Mouse (Mus musculus) liver, adult 2 months (tissue): ENCODE data around the gene Olfr462. TPM values are rescaled to one million over a fixed set of nuclear protein-coding genes. Genes with fewer than 3 reads are reported as not detected.

Experiments used
- DNase-seq: peaks from one replicate; pipeline ENCODE4 v3.0.0-alpha.2; 2011; ENCODE audit warnings: low read depth, low spot score; ENCODE audit errors: extremely low read depth
- H3K27ac ChIP-seq: fragments of 200-500 bp; replicated peaks from 2 replicates; pipeline ENCODE4 v1.5.1; 2012; ENCODE audit warnings: low read depth, mild to moderate bottlenecking, control low read depth, inconsistent platforms, low read length; ENCODE audit not compliant: insufficient read depth
- H3K27me3 ChIP-seq: fragments of 200-500 bp; 2 replicates; pipeline ENCODE4 v1.6.1; 2012; ENCODE audit warnings: mild to moderate bottlenecking, moderate library complexity, low read length, inconsistent platforms; ENCODE audit not compliant: control insufficient read depth, insufficient read depth
- H3K36me3 ChIP-seq: fragments of 200-500 bp; 2 replicates; pipeline ENCODE4 v1.6.1; 2012; ENCODE audit warnings: low read length, inconsistent platforms; ENCODE audit not compliant: control insufficient read depth, insufficient read depth
- H3K4me1 ChIP-seq: fragments of 200-500 bp; 2 replicates; pipeline ENCODE4 v1.6.1; 2011; ENCODE audit warnings: low read length; ENCODE audit not compliant: control insufficient read depth, insufficient read depth
- H3K4me3 ChIP-seq: fragments of 200-500 bp; 2 replicates; pipeline ENCODE4 v1.5.1; 2011; ENCODE audit warnings: low read depth, mild to moderate bottlenecking, control low read depth, low read length, moderate library complexity; ENCODE audit not compliant: insufficient read depth
- H3K79me2 ChIP-seq: fragments of 200-500 bp; 2 replicates; pipeline ENCODE4 v1.6.1; 2012; ENCODE audit warnings: inconsistent platforms, mild to moderate bottlenecking, low read length, moderate library complexity; ENCODE audit not compliant: control insufficient read depth, insufficient read depth
- H3K9ac ChIP-seq: fragments of 200-500 bp; 2 replicates; pipeline ENCODE4 v1.6.1; 2012; ENCODE audit warnings: low read depth, mild to moderate bottlenecking, control low read depth, inconsistent platforms, low read length
- CTCF ChIP-seq: fragments of 200-500 bp; IDR thresholded peaks from 2 replicates; pipeline ENCODE4 v1.5.1; 2011; ENCODE audit warnings: low read depth, low read length, control low read depth
- POLR2A ChIP-seq: fragments of 200-500 bp; IDR thresholded peaks from 2 replicates; pipeline ENCODE4 v1.6.1; 2011; ENCODE audit warnings: low read length, control low read depth; ENCODE audit not compliant: insufficient read depth; ENCODE audit errors: extremely low read depth
- WGBS: fragments of 180-500 bp; shearing (Covaris S2); methylation state at CpG from one replicate; pipeline ENCODE4 v1.1.7; 2018; 5-methylcytosine and 5-hydroxymethylcytosine counted together
- polyA plus RNA-seq: library from polyadenylated mRNA; depleted of rRNA; stranded (reverse); fragments of >200 nt; gene quantifications from 2 replicates; pipeline ENCODE4 v1.2.3, GENCODE M21; 2012
- total RNA-seq: library from RNA; depleted of rRNA; stranded (reverse); fragments of >200 nt; gene quantifications from 2 replicates; pipeline ENCODE4 v1.2.3, GENCODE M21; 2014

Olfr462 gene
- total and polyA plus RNA-seq, 2 experiments = not detected

DNA sequence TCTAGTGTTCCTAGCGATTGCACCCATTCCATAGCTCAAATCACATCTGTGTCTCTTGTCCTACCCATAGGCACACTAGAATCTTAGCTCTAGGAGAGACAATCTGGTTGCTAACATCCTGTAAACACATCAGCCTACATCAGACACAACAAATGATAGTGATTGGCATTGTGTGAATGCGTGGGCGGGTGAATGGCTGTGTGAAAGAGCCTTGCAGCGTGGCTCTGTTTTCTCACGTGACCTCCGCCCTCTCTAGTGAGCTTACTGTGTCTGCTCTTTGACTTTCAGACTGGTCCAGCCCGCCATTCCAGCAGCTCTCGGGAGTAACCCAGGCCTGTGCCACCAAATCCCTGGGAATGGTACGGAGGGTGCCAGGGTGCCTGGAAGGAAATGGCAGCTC, 31.6 kb downstream of the Olfr462 start:
- WGBS = 85% methylated on average over 9 of the region's 9 CpGs
- Histone ChIP-seq H3K9ac (no peak overlapping the region), H3K27me3 (no peaks in the 10 kb centered on the region), H3K27ac (no peak overlapping the region), H3K79me2 (no peaks in the 10 kb centered on the region), H3K36me3 (peaks cover 3% of the 10 kb centered on the region; the same call in 1 of the 2 replicates), H3K4me1 (no peaks in the 10 kb centered on the region), H3K4me3 (no peak overlapping the region)
- TF ChIP-seq CTCF (no peak), POLR2A (no peak)
- no peak for DNase-seq

DNA sequence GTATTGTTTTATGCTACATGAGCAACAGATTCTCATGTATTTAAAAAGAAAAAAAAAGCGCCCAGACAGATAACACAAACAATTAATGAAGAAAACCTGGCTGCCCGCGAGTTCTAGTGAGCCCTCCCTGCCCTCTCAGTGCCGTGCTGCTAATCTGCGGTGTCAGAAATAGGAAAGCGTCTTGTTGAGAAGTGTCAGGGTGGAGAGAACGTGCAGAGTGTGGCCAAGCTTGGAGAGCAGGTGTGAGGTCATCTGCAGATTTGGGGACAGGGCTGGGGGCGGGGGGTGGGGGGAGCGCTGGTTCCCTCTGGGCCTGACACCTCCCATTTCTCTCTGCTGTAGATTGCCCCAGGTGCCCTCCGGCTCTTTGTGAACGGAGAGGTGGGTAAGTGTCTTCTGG, 32.8 kb downstream of the Olfr462 start:
- TF ChIP-seq CTCF = no peak
- no peak for TF ChIP-seq POLR2A
- DNase-seq = no peak
- Histone ChIP-seq H3K4me3 (no peak overlapping the region), H3K27ac (no peak overlapping the region), H3K4me1 (no peaks in the 10 kb centered on the region), H3K9ac (no peak overlapping the region), H3K27me3 (no peaks in the 10 kb centered on the region), H3K36me3 (peaks cover 3% of the 10 kb centered on the region; the same call in 1 of the 2 replicates), H3K79me2 (no peaks in the 10 kb centered on the region)
- 93% methylated on average over 11 of the region's 11 CpGs for WGBS

DNA sequence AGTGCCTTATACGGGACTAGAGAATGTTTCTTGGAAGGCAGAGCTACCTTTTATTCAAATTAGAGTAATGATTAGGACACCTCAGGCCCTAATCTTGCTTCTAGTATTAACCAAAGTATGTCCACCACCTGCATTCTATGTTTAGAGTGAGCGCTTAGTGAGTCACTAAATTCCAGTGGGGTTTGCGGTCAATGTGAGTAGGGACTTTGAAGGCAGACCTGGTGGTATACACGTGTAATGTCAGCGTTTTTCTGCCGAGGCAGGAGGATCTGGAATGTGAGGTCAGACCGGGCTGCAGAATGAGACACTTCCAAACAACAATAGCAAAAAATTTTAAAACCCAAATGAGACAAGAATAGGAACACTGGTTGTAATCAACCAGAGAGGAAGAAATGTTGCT, 37.5 kb downstream of the Olfr462 start:
- no peak for DNase-seq
- Histone ChIP-seq H3K4me1 (peaks cover 5% of the 10 kb centered on the region), H3K79me2 (no peaks in the 10 kb centered on the region), H3K9ac (no peak overlapping the region), H3K27me3 (no peaks in the 10 kb centered on the region), H3K27ac (no peak overlapping the region), H3K4me3 (no peak overlapping the region), H3K36me3 (no peaks in the 10 kb centered on the region)
- TF ChIP-seq POLR2A = no peak
- TF ChIP-seq CTCF = no peak
- WGBS = 91% methylated on average over 7 of the region's 7 CpGs

- peaks cover 5% of the 10 kb centered on the region for H3K4me1 ChIP-seq
- 0 out of 2 replicates have a peak overlapping the region, but pooled peaks have one; percentile 8 for H3K9ac ChIP-seq
- H3K27ac ChIP-seq = no peak overlapping the region
- WGBS = 38% methylated on average over 8 of the region's 8 CpGs
- H3K4me3 ChIP-seq = peak overlapping the region; percentile 61
- H3K79me2 ChIP-seq = no peaks in the 10 kb centered on the region
- no peak for TF ChIP-seq CTCF
- no peaks in the 10 kb centered on the region for H3K27me3 ChIP-seq
- H3K36me3 ChIP-seq = no peaks in the 10 kb centered on the region
- no peak for DNase-seq
Measured at GRCm38 (mm10) chr11:87853597-87853954, 38.5 kb downstream of the Olfr462 start.

- WGBS = 3% methylated on average over 40 of the region's 40 CpGs
- H3K9ac ChIP-seq = peak within 1 kb of the TSS; percentile 62
- no peak within 1 kb of the TSS for H3K27ac ChIP-seq
- no peaks in the 10 kb centered on the region for H3K27me3 ChIP-seq
- peaks cover 5% of the 10 kb centered on the region for H3K4me1 ChIP-seq
- TF ChIP-seq POLR2A (0 out of 2 replicates have a peak, but pooled peaks have one; percentile 28), CTCF (no peak)
- no peaks in the 10 kb centered on the region for H3K36me3 ChIP-seq
- DNase-seq = peak; percentile 72
- no peaks in the 10 kb centered on the region for H3K79me2 ChIP-seq
- H3K4me3 ChIP-seq = peak within 1 kb of the TSS; percentile 61
Measured at GRCm38 (mm10) chr11:87852690-87853596, 39.1 kb downstream of the Olfr462 start, which contains the start of gene Mks1. Mks1 (plus strand) TSS chr11:87853215.

DNA sequence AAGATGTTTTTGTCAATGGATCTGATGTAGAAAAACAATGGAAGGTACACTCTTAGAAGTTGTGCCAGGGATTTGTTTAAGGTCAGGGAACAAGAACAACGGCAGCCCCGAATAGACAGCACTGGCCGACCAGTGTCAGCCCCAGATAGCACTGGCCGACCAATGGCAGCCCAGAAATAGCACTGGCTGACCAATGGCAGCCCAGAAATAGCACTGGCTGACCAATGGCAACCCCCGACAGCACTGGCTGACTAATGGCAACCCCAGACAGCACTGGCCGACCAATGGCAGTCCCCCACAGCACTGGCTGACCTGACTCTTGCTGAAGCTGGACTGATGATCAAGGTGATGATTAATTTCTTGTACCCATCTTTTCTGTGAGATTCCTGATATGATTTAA, 44.2 kb downstream of the Olfr462 start:
- Histone ChIP-seq H3K9ac (no peak overlapping the region), H3K79me2 (no peaks in the 10 kb centered on the region), H3K36me3 (no peaks in the 10 kb centered on the region), H3K4me3 (no peak overlapping the region), H3K4me1 (peaks cover 1% of the 10 kb centered on the region; the same call in 1 of the 2 replicates), H3K27me3 (no peaks in the 10 kb centered on the region), H3K27ac (no peak overlapping the region)
- no peak for TF ChIP-seq CTCF
- TF ChIP-seq POLR2A = no peak
- no peak for DNase-seq
- WGBS = 82% methylated on average over 6 of the region's 6 CpGs
